Mouse (Mus musculus) urinary bladder, adult 18-20 months (tissue): ENCODE results near the gene Gm2075.
"Not testable (repeated sequence)": the region's sequence is repeated elsewhere in the genome, so short reads cannot be mapped to it uniquely, and the experiment has no call there.

Experiments used
- DNase-seq, 2 experiments: peaks; one replicate each; pipeline ENCODE4 v3.0.0; 2022; ENCODE audit warnings: low spot score in 2 of 2, mixed read lengths in 2 of 2

Gm2075 gene

GRCm38 (mm10) chr12:88011548-88011947 is at the start of gene Gm2075:
Gene Gm2075 (plus strand): TSS chr12:88011848.
- not testable (repeated sequence) for DNase-seq

GRCm38 (mm10) chr12:87984000-87984399 is 27.6 kb upstream of the Gm2075 start:
- not testable (repeated sequence) for DNase-seq

GRCm38 (mm10) chr12:88004118-88004517 is 7.5 kb upstream of the Gm2075 start:
- DNase-seq = not testable (repeated sequence)

GRCm38 (mm10) chr12:88018671-88019070 is 7.0 kb downstream of the Gm2075 start, which contains the start of gene Gm6803:
Gene Gm6803 (minus strand): TSS chr12:88018771.
- DNase-seq = not testable (repeated sequence)

- DNase-seq = not testable (repeated sequence)
Measured at GRCm38 (mm10) chr12:88026704-88027103, 15.1 kb downstream of the Gm2075 start, which contains the start of gene Gm2056. Gene Gm2056 (plus strand): TSS chr12:88027004.

- not testable (repeated sequence) for DNase-seq
Measured at GRCm38 (mm10) chr12:88032250-88032649, 20.6 kb downstream of the Gm2075 start.

GRCm38 (mm10) chr12:88039062-88039461 is 27.4 kb downstream of the Gm2075 start:
- not testable (repeated sequence) for DNase-seq

- not testable (repeated sequence) for DNase-seq
Measured at GRCm38 (mm10) chr12:88039703-88040102, 28.1 kb downstream of the Gm2075 start.

GRCm38 (mm10) chr12:88045226-88045625 is 33.6 kb downstream of the Gm2075 start:
- DNase-seq = not testable (repeated sequence)
